Mouse (Mus musculus) layer of hippocampus, adult 6 months (tissue): ENCODE results near the gene Unc45b. TPM values are rescaled to one million over a fixed set of nuclear protein-coding genes. Genes with fewer than 3 reads are reported as not detected.

Experiments used
- long read RNA-seq, 2 experiments: library from polyadenylated mRNA; unstranded; transcript quantifications; one replicate each; pipeline ENCODE4 v2.0.0; 2019 to 2020
- microRNA-seq: library from miRNA; unstranded; fragments of <30 nt; microRNA quantifications from one replicate; pipeline ENCODE4 v1.2.0, GENCODE M21; 2020
- polyA plus RNA-seq: library from polyadenylated mRNA; unstranded; fragments of <200 nt; fragmentation: Nextera tagmentation; gene quantifications from 2 replicates; pipeline ENCODE4 v1.2.3, GENCODE M21; 2021

The Unc45b gene
- 0.33 and 0.34 TPM in 2 replicates for polyA plus RNA-seq
- long read RNA-seq, experiment 1, partial matches to known transcripts = 0 of 1 reads
- long read RNA-seq, experiment 1, other reads (novel, unspliced or antisense) = 1 of 1 reads
- long read RNA-seq, experiment 2, partial matches to known transcripts = 2 of 6 reads
- long read RNA-seq, experiment 2, other reads (novel, unspliced or antisense) = 4 of 6 reads

DNA sequence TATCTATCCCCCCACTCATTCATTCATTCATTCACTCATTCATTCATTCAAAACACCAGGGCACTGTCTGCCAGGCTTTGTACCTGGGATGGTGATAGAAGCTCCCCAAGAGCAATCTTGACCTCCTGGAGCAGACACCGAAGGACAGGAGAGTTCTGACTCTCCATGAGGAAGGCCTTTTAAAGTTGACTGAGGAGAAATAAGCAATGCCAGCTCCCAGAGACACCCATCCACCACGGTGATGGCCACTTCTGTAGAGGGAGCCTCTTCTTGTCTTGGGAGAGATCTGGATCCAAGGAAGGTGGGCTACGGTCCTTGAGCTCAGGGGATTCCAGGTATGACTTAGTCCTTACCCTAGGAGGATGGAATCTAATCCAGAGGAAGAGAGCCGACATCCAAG, at the start of gene Unc45b:
Gene Unc45b (plus strand): TSS at position 301 of the 400 bp plus-strand sequence.

DNA sequence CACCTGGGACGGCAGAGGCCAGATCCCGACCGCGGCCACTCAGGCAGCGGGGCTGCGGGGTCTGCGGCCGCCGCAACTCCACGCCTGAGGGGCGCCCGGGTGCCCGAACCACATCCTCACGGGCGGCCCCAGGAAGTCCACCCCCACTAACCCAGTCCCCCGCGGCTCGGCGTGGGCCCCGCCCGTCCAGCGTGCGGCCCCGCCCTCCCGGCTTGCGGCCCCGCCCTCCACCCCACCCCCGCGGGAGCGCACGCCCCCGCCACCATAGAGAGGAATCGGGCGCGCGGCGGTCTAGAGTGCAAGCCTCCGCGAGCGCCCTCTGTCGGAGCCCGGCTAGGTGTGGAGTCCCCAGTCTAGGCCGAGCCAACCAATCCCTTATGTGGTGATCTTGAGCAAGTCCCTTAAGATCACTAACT, 39.3 kb upstream of the Unc45b start, which contains the start of gene Rffl:
Gene Rffl (minus strand): TSS at position 180 of the 416 bp plus-strand sequence.

DNA sequence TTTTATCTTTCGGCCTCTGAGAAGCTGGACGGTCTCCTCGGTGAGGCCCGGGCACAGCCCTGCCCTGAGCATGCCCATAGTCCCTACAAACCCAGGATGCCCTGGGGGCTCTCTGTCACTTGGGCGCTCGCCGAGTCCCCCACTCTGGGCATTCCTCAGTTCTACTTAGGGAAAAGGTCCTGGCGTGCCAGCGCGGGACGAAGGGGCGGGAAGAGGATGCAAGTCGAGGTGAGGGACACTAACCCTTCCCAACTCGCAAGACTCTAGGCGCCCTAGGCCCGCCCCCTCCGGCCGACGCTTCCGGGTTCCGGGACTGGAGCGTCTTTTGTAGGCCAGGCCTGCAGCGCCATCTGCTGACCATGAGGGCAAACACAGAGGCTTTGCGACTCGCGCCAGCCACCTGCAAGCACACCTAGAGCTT, 20.0 kb upstream of the Unc45b start, which contains the start of gene Rad51d:
Gene Rad51d (minus strand): TSS at position 273 of the 421 bp plus-strand sequence.

DNA sequence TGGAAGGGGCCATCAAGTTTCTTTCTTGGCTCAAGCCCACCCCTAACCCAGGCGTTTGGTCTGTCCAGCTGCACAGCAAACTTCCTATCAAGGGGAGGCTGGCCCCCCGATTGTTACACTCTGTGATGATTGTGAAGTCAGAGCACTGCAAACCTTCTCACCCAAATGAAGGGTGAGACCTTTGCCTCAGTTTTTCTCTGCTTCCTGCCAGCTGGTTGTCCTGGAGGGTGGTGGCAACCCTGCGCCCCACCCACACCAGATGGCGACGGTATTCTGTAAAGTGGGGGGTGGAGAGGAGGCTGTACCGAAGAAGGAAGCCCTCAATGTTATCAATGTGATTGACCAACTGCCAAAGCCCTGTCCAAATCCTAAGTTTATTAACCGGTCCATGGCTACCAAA, 18.4 kb upstream of the Unc45b start, which contains the start of gene Fndc8:
Gene Fndc8 (plus strand): TSS at position 189 of the 400 bp plus-strand sequence.

DNA sequence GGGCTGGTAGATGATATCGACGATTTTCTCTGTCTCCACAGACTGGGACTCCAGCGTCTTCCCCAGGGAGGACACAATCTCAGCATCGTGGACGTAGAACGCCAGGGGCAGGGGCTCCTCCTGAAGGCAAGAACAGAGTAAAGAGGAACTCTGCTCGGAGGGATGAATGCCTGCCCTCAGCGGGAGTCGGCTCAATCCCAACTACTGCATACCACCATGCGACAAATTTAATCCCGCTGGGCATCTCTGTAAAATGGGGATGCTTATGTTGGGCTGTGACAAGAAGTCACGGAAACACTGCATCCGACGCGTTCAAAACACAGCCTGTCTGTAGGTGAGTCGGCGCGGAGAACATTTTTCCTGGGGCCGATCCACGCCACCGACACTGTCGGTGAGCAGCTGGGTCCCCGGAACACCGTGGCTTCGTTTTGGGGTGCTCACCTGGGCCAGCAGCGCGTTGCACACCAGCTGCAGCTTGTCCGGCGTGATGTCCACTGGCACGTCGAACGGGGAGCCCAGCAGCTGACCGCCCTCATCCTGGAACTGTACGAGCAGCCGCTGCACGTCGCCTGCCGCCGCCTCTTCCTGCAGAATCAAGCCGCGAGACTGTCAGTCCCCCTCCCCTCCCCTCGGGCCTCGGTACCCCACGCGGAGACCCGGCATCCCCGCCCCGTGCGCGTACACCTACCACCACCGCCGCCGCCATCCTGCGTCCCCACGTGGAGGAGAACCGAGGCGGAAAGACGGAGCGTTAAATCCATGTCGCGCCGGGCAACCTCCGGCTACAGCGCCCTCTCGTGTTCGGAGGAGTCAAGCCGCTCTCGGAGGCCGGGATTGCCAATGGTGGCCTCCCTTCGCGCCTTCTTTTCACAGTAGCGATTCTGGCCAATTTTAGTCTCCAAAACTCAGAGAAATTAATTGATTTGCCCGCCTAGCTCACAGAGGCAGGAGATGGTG, 2.4 kb upstream of the Unc45b start, which contains the start of gene Nle1:
Gene Nle1 (minus strand): TSS at position 761 of the 957 bp plus-strand sequence.

DNA sequence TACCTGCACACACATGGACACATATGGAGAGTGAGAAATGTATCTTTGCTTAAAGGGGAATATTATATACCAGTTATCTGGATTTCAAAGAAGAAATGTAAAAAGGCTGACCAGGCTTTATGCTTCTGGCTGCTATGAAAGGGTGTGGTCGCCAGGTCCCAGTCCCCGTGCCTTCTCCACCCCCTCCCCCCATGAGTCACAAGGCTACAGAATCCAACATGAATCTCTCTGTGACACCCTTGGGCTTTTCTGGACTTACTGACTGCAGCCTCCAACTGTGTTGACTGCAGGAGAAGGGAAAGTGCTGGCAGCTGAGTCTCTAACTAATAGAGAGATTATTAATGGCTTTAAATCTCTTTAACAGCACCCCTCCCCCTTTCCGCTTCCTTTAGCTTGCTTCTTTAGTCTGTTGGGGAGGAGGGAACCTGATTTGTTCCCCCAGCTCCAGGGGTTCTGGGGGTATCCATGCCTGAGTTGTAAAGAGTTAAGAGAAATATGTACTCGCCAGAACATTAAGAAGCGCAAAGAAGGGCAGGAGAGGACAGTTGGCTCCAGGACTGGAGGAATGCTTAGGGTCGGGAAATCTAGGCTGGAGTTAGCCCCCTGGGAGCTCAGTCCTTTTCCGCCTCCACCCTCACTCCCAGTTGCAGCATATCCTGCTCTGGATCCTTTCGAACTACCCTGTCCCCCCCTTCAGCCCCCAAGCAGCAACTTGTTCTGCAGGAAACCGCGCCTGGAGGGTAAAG, 40.6 kb downstream of the Unc45b start, which contains the start of gene Slfn5:
Gene Slfn5 (plus strand): TSS at position 614 of the 746 bp plus-strand sequence.

DNA sequence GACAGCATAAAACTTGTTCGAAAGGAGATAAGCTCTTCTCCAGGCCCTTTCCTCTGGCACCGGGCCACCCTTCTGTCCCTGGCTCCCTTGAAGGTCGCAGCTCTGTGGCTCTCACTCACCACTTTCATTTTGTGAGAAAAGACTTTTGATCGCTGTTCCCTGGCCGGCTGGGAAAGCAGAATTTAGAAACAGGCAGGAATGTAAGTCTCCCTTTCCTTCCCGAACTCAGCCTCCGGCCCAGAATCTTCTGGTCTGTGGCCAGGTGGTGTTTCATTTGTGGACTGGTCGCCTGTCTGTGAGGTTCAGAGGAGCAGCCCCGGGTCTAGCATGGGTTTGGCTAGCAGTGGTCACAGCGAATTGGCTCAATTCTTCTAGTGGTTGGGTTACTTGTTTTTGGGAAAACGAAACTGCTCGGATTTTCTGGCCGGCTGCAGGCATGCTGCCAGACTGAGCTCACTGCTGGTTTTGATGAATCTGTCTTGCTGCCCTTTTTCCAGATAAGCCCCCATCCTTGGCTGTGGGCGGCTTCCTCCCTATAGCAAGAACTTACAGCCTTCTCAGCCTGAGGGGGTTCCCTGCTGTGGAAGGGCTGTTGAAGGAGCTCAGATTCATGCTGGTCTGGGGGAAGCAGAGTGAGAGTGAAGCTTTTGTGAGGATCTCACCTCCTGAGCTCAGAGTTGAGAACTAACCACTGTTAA, 81.3 kb downstream of the Unc45b start, which contains the start of gene Slfn9:
Gene Slfn9 (minus strand): TSS at position 362 of the 698 bp plus-strand sequence.

Small RNA genes within 50 kb of the gene (microRNA-seq; reads per million reads assigned to microRNA genes)
- gene Mir7679 = not detected

Other genes starting within 250 kb of the Unc45b start
- 0.08 and 0.14 TPM in 2 replicates for gene Cct6b, start 146.2 kb upstream of the Unc45b start, polyA plus RNA-seq
- gene Zfp830, start 146.2 kb upstream of the Unc45b start, polyA plus RNA-seq = 13.3 and 17.2 TPM in 2 replicates
- gene Lig3, start 129.4 kb upstream of the Unc45b start, polyA plus RNA-seq = 4.0 and 4.3 TPM in 2 replicates
- gene Rffl, start 39.3 kb upstream of the Unc45b start, polyA plus RNA-seq = 6.8 and 6.9 TPM in 2 replicates
- gene Rad51d, start 19.9 kb upstream of the Unc45b start, polyA plus RNA-seq = 8.6 and 9.0 TPM in 2 replicates
- gene Fndc8, start 18.4 kb upstream of the Unc45b start, polyA plus RNA-seq = 0.10 TPM in 1 of 2 replicates, not detected in the other
- 1.2 and 1.5 TPM in 2 replicates for gene Nle1, start 2.1 kb upstream of the Unc45b start, polyA plus RNA-seq
- gene Slfn5, start 40.8 kb downstream of the Unc45b start, polyA plus RNA-seq = 0.69 and 0.75 TPM in 2 replicates
- 0.16 and 0.20 TPM in 2 replicates for gene Slfn9, start 81.3 kb downstream of the Unc45b start, polyA plus RNA-seq
- 0.36 and 0.70 TPM in 2 replicates for gene Slfn8, start 110.3 kb downstream of the Unc45b start, polyA plus RNA-seq
- 0.90 and 2.1 TPM in 2 replicates for gene Slfn2, start 154.6 kb downstream of the Unc45b start, polyA plus RNA-seq
- gene Slfn1, start 206.3 kb downstream of the Unc45b start, polyA plus RNA-seq = 0.08 TPM in 1 of 2 replicates, not detected in the other